Mouse (Mus musculus) embryo, embryonic 10 days (tissue): ENCODE data around the gene Slc25a51.
"Not testable (repeated sequence)": the region's sequence is repeated elsewhere in the genome, so short reads cannot be mapped to it uniquely, and the experiment has no call there.

ENCODE experiments used
- DNase-seq: peaks from one replicate; pipeline ENCODE4 v3.0.0-alpha.2; 2015; ENCODE audit warnings: low spot score

The Slc25a51 gene

DNA sequence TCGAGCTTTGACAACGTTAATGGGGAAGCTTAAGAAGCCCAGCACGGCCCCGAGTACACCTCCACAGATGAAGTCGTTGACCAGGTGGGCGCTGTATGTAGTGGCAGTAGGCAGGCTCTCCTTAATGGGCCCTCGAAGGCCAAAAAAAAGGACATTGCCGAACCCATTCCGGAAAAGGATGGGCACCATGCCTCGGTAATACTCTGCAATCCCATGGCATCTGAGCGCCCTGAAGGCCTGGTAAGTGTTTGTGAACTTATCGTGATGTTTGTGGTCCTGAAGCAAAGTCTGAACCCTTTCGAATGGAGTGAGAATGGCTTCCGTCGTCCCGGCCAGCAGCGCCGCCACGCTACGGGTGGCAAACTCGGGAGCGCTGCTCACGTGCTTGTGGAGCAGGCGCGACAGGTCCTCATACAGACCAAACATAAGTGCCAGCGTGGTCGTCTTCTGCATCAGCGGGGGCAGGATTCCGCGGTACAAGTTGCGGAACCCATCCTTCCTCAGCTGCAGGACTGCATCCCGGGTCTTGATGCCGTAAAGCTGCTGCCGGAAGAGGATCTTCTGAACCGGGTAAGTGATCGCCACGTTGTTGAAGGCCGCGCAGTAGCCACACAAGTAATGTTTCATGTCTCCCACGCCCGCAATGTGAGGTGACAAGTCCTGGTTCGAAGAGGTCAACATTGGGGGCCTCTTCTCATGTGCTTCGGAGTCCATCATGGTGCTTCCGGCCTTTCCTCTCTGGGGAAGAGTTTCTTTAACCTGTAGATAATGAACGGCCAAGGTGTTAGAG lies 8.9 kb downstream of the Slc25a51 start:
- no peak for DNase-seq

DNA sequence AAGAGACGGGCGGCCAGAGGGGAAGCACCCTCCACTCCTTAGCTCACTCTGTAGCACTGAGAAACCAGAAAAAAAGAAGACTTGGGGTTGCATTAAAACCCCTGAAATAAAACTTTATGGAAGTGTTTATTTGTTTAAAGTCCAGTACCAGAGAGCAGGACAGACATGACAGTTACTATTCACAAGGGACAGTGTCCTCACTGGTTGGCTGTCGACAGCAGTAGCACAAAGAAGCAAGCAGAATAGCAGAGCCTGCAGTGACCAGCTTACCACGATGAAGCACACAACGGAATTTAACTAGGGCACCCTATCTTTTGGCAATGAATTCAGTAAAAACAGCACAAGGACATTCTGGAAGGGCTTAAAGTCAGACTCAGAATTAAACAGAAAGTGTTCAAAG lies 10.3 kb downstream of the Slc25a51 start:
- DNase-seq, result not testable (repeated sequence)

DNA sequence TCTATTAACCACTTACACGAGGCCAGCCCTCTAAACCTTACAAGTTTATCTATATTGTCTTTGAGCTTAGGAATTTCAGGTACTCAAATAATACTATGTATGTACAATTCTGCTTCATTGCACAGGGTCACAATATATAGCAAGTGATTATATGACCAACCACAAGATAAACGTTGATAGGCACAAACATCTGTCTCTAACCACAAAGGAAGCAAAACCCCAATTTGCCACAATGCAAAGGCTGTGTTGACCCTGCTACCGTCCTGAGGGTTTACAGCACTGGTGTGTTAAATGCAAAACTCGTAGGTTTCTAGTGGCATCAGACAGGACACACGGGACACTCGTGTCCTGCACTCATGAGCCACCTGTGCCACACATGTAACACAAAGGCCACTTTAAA lies 12.4 kb downstream of the Slc25a51 start:
- DNase-seq, result not testable (repeated sequence)

DNA sequence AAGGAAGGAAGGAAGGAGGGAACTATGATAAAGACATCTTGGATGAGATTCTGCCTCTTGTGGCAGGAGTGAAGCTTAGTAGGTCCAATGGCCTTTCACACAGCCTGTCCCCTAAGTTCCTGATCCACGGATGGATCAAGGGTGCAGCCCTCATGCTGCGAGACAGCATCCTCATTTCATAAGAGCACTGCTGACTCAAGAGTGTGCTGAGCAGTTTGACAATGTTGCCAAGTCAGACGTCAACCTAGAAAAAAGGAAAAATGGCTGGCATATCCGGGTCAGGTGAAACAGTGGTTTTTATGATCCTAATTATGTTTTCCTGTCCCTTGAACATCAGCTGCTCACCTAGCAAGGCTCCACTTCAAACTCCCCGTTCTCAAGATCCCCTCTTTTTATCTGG lies 14.9 kb downstream of the Slc25a51 start:
- DNase-seq, result no peak

DNA sequence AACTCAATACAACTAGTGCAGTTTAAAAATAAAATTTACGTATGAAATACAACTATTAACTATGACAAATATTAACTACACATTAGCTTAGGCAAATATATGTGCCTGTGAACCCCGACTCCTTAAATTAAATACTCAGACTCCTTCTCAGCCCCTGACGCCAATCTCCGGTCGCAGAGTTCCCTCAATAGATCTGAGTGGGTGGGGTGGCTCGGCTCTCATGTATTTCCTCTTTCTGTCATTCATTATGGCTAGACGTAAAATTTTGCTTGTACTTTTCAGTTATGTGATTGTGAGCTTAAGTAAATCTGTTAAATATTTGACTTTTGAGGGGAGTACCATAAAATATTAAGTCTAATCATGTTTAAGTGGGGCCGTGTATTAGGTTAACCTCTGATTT lies 15.6 kb downstream of the Slc25a51 start:
- DNase-seq, result no peak

DNA sequence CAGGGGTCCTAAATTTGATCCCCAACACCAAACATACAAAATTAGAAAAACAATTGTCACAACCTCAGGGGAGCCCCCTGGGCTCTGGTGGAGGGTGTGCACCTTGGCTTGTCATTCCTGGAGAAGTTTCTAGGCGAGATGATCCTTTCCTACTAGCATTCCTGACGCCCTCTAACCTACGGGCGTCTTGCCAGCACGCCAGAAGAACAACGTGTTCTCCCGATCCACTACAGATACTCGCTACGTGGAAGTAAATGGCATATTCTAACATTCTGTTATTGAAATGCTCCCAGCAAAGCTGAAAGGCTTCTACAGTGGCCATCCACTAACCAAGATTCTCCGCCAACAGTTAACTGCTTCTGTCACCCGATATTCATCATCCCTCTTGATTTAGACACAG lies 16.0 kb downstream of the Slc25a51 start:
- DNase-seq, result no peak

DNA sequence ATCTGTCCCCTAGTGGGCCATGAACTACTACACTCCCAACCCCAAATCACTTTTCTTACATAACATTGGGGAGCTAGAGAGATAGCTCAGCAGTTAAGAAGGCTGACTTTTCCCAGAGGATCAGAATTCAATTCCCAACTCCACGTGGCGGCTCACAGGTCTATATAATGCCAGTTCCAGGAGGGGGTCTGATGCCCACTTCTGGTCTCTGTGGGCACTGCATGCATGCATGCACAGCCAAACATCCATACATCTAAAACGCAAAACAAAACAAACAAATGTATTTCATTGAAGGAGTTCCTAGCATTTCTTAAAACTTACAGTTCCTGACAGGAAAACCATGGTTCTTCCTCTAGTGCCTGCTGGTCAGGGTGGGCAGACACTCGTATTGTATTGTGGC lies 16.5 kb downstream of the Slc25a51 start:
- DNase-seq, result no peak

DNA sequence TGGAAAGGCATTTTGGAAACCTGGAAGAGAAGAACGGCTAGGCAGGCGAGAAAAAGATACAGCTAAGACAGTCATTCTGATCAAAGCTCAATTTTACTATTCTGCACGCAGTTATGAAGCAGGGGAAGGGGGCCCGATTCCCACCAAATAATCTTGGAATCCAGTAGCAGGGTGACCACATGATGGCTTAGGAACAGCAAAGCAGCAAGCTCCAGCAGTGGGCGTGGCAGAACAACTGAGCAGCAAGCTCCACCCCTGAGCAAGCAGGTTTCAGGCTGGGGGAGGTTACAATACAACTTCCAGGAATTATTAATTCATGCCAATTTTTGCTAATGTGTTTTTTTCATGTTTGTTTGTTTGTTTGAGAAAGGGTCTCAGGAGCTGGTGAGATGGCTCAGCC lies 21.3 kb downstream of the Slc25a51 start:
- DNase-seq, result not testable (repeated sequence)

DNA sequence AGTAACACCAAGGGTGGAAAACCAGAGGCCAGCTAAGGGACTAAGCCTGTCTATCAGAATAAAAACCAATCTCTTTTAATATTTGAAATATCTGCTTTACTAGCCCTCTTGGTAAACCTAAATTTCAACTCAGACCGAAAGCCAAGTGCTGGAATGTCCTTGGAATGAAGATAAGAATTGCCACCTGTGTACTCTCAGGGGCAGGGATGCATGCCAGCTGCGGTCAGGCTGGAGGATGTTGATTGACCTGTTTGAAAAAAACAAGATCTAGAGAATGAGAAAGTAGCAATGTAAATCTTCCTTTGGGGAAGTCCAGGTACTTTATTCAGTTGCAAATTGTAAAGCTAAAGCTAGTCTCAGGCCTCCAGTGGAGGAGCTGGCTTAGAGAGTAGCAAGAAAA lies 26.4 kb downstream of the Slc25a51 start:
- DNase-seq, result not testable (repeated sequence)

DNA sequence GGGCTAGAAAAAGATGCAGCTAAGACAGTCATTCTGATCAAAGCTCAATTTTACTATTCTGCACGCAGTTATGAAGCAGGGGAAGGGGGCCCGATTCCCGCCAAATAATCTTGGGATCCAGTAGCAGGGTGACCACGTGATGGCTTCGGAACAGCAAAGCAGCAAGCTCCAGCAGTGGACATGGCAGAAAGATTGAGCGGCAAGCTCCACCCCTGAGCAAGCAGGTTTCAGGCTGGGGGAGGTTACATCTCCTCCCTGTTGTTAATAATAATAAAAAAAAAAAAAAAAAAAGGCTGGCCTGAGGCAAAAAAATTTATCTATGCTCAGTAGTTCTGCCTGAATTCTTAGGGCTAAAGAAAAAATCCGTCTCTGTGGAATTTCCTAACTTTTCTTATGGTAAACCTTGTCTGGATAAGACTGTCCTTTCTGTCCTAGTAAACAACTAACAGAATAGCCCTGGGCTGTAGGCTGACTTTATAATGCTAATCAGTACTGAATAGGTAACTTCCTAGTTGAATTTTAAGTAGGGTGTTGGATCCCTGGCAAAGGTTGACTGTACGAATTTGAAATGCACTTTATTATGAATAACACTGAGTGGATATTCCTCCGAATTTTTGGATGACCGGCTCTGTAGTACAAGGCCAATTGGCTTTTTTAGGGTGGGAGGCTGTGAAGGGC lies 27.5 kb downstream of the Slc25a51 start:
- DNase-seq, result not testable (repeated sequence)

DNA sequence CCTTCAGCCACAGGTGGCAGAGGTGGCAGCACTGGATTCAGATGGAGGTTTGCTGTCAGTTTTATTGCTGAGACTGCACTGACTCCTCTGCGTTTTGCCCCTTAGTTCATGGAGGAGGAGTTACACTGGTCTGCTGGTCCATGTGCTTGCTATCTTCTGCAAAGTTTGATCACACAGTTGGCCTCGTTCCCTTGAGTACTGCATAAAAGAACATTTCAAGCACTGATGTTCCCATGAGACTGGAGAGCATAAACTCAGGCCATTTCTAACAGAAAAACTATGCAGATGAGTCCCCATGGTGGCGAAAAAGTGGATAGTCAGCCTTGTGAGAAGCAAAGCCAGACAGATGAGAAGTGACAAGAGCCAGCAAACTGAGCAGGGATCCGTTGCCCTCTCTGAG lies 32.0 kb downstream of the Slc25a51 start:
- DNase-seq, result no peak

DNA sequence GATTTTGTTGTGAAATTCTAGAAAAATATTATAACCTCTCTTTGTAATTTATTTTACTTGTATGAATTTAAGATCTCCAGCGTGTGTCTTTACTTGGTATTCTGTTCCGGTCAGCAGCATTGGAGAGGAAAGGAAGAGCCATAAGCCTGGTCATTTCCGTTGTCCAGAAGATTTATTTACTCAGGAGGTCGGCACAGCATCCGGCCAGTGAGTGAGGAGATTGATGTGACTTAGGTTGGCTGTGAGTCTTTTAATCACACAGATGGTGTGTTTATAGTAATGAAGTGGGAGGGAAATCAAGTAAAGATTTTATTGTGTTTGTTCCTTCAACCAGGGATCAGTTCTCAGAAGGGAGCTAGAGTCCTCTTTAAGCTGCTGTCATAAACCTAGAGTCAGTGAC lies 33.7 kb downstream of the Slc25a51 start:
- no peak for DNase-seq

DNA sequence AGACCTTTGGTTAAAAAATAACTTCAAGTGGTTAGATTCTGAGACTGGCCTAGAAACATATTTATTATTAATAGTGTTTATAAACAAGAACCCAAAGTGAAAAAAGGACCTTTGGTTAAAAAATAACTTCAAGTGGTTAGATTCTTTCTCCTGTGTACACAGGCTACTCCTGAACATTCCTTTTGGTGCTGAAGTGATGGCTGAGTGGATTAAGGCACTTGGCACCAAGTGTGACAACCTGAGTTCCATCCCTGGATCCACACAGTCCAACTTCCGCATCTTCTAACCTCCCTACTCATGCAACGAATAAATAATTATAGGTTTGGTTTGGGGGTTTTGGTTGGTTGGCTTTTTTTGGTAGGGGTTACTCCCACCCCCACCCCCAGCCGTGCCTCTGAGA lies 37.3 kb downstream of the Slc25a51 start:
- no peak for DNase-seq

DNA sequence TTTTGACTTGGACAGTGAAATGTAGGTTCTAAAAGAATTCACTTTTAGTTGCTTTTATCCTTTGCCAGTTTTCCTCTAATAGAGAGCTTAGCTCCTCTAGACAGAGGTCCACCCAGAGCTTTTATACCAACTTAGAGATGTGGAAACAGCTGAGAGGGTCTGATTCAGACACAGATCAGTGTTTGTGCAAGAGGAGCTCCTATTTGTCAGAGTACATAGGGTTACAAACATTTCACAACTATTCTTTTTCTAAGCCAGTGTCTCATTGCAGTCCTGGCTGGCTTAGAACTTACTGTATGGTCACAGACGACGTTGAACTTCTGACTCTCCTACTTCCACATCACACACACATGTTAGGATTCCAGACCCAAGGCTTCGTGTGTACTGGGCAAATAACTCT lies 51.9 kb downstream of the Slc25a51 start:
- DNase-seq, result no peak
